ENCODE assay signal across 11 mouse cellular contexts in the genomic region with DNA sequence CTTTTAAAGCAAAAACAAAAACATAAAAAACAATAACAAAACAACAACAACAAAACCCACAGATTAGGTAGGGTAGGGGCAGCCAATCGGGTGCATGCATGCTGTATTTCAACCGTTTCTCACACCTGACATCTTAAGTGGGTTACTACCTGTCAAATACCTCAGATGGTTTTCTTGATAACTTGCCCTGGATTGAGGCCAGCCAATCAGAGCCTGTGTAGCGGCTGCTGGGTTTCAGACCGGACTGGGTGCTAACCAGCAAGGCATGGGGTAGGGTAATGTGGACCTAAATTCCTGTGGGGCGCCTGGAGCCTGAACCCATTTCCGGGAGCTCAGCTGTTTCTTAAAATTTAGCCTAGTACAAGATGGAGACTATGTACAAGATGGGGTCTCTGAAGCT. TPM values are rescaled to one million over a fixed set of nuclear protein-coding genes. Genes with fewer than 3 reads are reported as not detected.
A peak's percentile ranks its signal among the peaks of the same experiment; 100 is the strongest.
DNase-seq lines count a peak whose midpoint lies in the region; ATAC-seq lines count a peak whose summit lies in the region.
"Had no signal": no experiment of that assay in that cellular context is flagged by ENCODE, and none has a peak within 500 bp of the region (broad histone marks: within the 10 kb centered on the region; RNA-seq: fewer than 3 reads in every experiment).

No protein-coding gene starts in this region.

- no peaks in the 10 kb centered on the region for H3K36me3 ChIP-seq in hindbrain, embryonic 10.5 days
- no peaks in the 10 kb centered on the region for H3K36me3 ChIP-seq in hindbrain, embryonic 11.5 days (ENCODE audit: control insufficient read depth, insufficient read depth, low read length)
- no peaks in the 10 kb centered on the region for H3K36me3 ChIP-seq in forebrain, embryonic 10.5 days (replicated peaks)
- no peaks in the 10 kb centered on the region for H3K36me3 ChIP-seq in midbrain, embryonic 15.5 days (replicated peaks)

- peak overlapping the region; percentile 58 for H3K4me3 ChIP-seq in hindbrain, embryonic 10.5 days
- H3K4me3 ChIP-seq in hindbrain, embryonic 11.5 days (ENCODE audit: low read depth, low read length): no peak overlapping the region
- peak overlapping the region; percentile 61 for H3K4me3 ChIP-seq in forebrain, embryonic 10.5 days
- H3K4me3 ChIP-seq in midbrain, embryonic 15.5 days: peak overlapping the region; percentile 53; the same call in 1 of the 2 replicates

- no peak overlapping the region for H3K27ac ChIP-seq in hindbrain, embryonic 10.5 days
- H3K27ac ChIP-seq in hindbrain, embryonic 11.5 days (ENCODE audit: low read depth, low read length): no peak overlapping the region
- H3K27ac ChIP-seq in forebrain, embryonic 10.5 days: no peak overlapping the region
- H3K27ac ChIP-seq in midbrain, embryonic 15.5 days: no peak overlapping the region

- no peak overlapping the region for H3K9ac ChIP-seq in hindbrain, embryonic 11.5 days (ENCODE audit: low read depth, low read length)
- H3K9ac ChIP-seq in midbrain, embryonic 15.5 days: no peak overlapping the region

- H3K9me3 ChIP-seq in hindbrain, embryonic 10.5 days: no peaks in the 10 kb centered on the region
- no peaks in the 10 kb centered on the region for H3K9me3 ChIP-seq in hindbrain, embryonic 11.5 days (ENCODE audit: control insufficient read depth, low read length)
- H3K9me3 ChIP-seq in forebrain, embryonic 10.5 days: no peaks in the 10 kb centered on the region
- no peaks in the 10 kb centered on the region for H3K9me3 ChIP-seq in midbrain, embryonic 15.5 days

- no peak for DNase-seq in hindbrain, embryonic 10.5 days (ENCODE audit: low spot score)
- DNase-seq in hindbrain, embryonic 11.5 days (ENCODE audit: low spot score): no peak
- DNase-seq in forebrain, embryonic 10.5 days (ENCODE audit: extremely low spot score, low spot score): no peak
- DNase-seq in kidney, adult 9 months: peak; percentile 33
- DNase-seq in frontal cortex, postnatal 10 days (ENCODE audit: low spot score in 2 of 2): no peak
- DNase-seq in spleen, adult 18-20 months: no peak
- no peak for DNase-seq in adrenal gland, postnatal 25 days

- ATAC-seq in hindbrain, embryonic 11.5 days (ENCODE audit: low FRiP score): no peak
- no peak for ATAC-seq in midbrain, embryonic 15.5 days (replicated peaks)

- H3K4me1 ChIP-seq in hindbrain, embryonic 10.5 days (replicated peaks): peaks cover 14% of the 10 kb centered on the region
- no peaks in the 10 kb centered on the region for H3K4me1 ChIP-seq in hindbrain, embryonic 11.5 days (replicated peaks; ENCODE audit: control insufficient read depth, insufficient read depth, low read length)
- peaks cover 14% of the 10 kb centered on the region for H3K4me1 ChIP-seq in forebrain, embryonic 10.5 days
- peaks cover 5% of the 10 kb centered on the region; the same call in 1 of the 2 replicates for H3K4me1 ChIP-seq in midbrain, embryonic 15.5 days

- no peak overlapping the region for H3K4me2 ChIP-seq in hindbrain, embryonic 11.5 days (replicated peaks; ENCODE audit: low read depth, low read length)
- peak overlapping the region; percentile 78 for H3K4me2 ChIP-seq in midbrain, embryonic 15.5 days

- peaks cover 43% of the 10 kb centered on the region for H3K27me3 ChIP-seq in hindbrain, embryonic 10.5 days (ENCODE audit: insufficient read depth, poor library complexity, severe bottlenecking)
- peaks cover 21% of the 10 kb centered on the region for H3K27me3 ChIP-seq in hindbrain, embryonic 11.5 days (ENCODE audit: control insufficient read depth, insufficient read depth, low read length)
- peaks cover 43% of the 10 kb centered on the region for H3K27me3 ChIP-seq in forebrain, embryonic 10.5 days (ENCODE audit: poor library complexity, severe bottlenecking)
- peaks cover 13% of the 10 kb centered on the region for H3K27me3 ChIP-seq in midbrain, embryonic 15.5 days (replicated peaks)

- WGBS in hindbrain, embryonic 10.5 days: 31% methylated on average over 6 of the region's 6 CpGs
- WGBS in hindbrain, embryonic 11.5 days: 29% methylated on average over 6 of the region's 6 CpGs
- 21% methylated on average over 6 of the region's 6 CpGs for WGBS in forebrain, embryonic 10.5 days
- 32% methylated on average over 6 of the region's 6 CpGs for WGBS in midbrain, embryonic 15.5 days

RNA-seq across cellular contexts. Expression of a gene that starts 0.5 kb away (rescaled TPM):
- 1.8 and 2.1 TPM in 2 replicates for polyA plus RNA-seq in hindbrain, embryonic 10.5 days (2016; fragmentation: Nextera tagmentation; extraction: Ambion mirVana)
- polyA plus RNA-seq in hindbrain, embryonic 11.5 days (2014; fragmentation: Nextera tagmentation; extraction: Ambion mirVana): 2.5 and 2.8 TPM in 2 replicates
- 1.4 and 2.2 TPM in 2 replicates for polyA plus RNA-seq in forebrain, embryonic 10.5 days (2016; fragmentation: Nextera tagmentation; extraction: Ambion mirVana)
- 19.0 and 19.8 TPM in 2 replicates for polyA plus RNA-seq in midbrain, embryonic 15.5 days (2015; fragmentation: Nextera tagmentation; extraction: Ambion mirVana)
- total RNA-seq in adrenal gland, postnatal 25 days (2021): 0.18 and 0.48 TPM in 2 replicates

RNA-seq across cellular contexts. Expression of a gene that starts 20.2 kb away (rescaled TPM):
- polyA plus RNA-seq in hindbrain, embryonic 10.5 days (2016; fragmentation: Nextera tagmentation; extraction: Ambion mirVana): 22.2 and 24.8 TPM in 2 replicates
- polyA plus RNA-seq in hindbrain, embryonic 11.5 days (2014; fragmentation: Nextera tagmentation; extraction: Ambion mirVana): 25.6 and 26.3 TPM in 2 replicates
- polyA plus RNA-seq in forebrain, embryonic 10.5 days (2016; fragmentation: Nextera tagmentation; extraction: Ambion mirVana): 18.0 and 19.5 TPM in 2 replicates
- polyA plus RNA-seq in midbrain, embryonic 15.5 days (2015; fragmentation: Nextera tagmentation; extraction: Ambion mirVana): 38.6 and 39.9 TPM in 2 replicates
- total RNA-seq in adrenal gland, postnatal 25 days (2021): 70.2 and 81.0 TPM in 2 replicates

RNA-seq across cellular contexts. Expression of a gene that starts 49.7 kb away (rescaled TPM):
- polyA plus RNA-seq in hindbrain, embryonic 10.5 days (2016; fragmentation: Nextera tagmentation; extraction: Ambion mirVana): not detected in 2 replicates
- not detected in 2 replicates for polyA plus RNA-seq in hindbrain, embryonic 11.5 days (2014; fragmentation: Nextera tagmentation; extraction: Ambion mirVana)
- polyA plus RNA-seq in forebrain, embryonic 10.5 days (2016; fragmentation: Nextera tagmentation; extraction: Ambion mirVana): not detected in 2 replicates
- 0.49 and 0.52 TPM in 2 replicates for polyA plus RNA-seq in midbrain, embryonic 15.5 days (2015; fragmentation: Nextera tagmentation; extraction: Ambion mirVana)
- not detected in 2 replicates for total RNA-seq in adrenal gland, postnatal 25 days (2021)
- total RNA-seq: adrenal gland, postnatal 4 days had no signal

RNA-seq across cellular contexts. Expression of a gene that starts 49.8 kb away (rescaled TPM):
- 0.41 TPM in 1 of 2 replicates, not detected in the other for polyA plus RNA-seq in hindbrain, embryonic 10.5 days (2016; fragmentation: Nextera tagmentation; extraction: Ambion mirVana)
- polyA plus RNA-seq in hindbrain, embryonic 11.5 days (2014; fragmentation: Nextera tagmentation; extraction: Ambion mirVana): not detected in 2 replicates
- polyA plus RNA-seq in forebrain, embryonic 10.5 days (2016; fragmentation: Nextera tagmentation; extraction: Ambion mirVana): not detected in 2 replicates
- polyA plus RNA-seq in midbrain, embryonic 15.5 days (2015; fragmentation: Nextera tagmentation; extraction: Ambion mirVana): 0.56 TPM in 1 of 2 replicates, not detected in the other
- total RNA-seq in adrenal gland, postnatal 25 days (2021): not detected in 2 replicates
- total RNA-seq: adrenal gland, postnatal 4 days; CH12.LX; layer of hippocampus, adult 8-10 months had no signal
